Mouse (Mus musculus) lung, embryonic 16.5 days (tissue): ENCODE measurements around the gene Rab43. TPM values are rescaled to one million over a fixed set of nuclear protein-coding genes. Genes with fewer than 3 reads are reported as not detected.
"Not testable (repeated sequence)": the region's sequence is repeated elsewhere in the genome, so short reads cannot be mapped to it uniquely, and the experiment has no call there.

ENCODE experiments used
- ATAC-seq: fragments of 200-750 bp; cut with Nextera tagmentation; 2 replicates; pipeline ENCODE4 v1.8.0; 2017; ENCODE audit warnings: low read depth, mild to moderate bottlenecking, moderate library complexity
- H3K27ac ChIP-seq: fragments of 300-500 bp; sonication (generic); 2 replicates; pipeline ENCODE4 v1.5.1; 2014; ENCODE audit warnings: mild to moderate bottlenecking, control low read depth, low read length
- H3K27me3 ChIP-seq: fragments of 300-500 bp; sonication (generic); 2 replicates; pipeline ENCODE4 v1.6.1; 2014; ENCODE audit warnings: low read depth, low read length, mixed read lengths; ENCODE audit not compliant: control insufficient read depth, insufficient read depth
- H3K36me3 ChIP-seq: fragments of 300-500 bp; sonication (generic); 2 replicates; pipeline ENCODE4 v1.6.1; 2014; ENCODE audit warnings: low read length; ENCODE audit not compliant: control insufficient read depth, insufficient read depth
- H3K4me1 ChIP-seq: fragments of 300-500 bp; sonication (generic); replicated peaks from 2 replicates; pipeline ENCODE4 v1.6.1; 2014; ENCODE audit warnings: low read length, mixed read lengths; ENCODE audit not compliant: control insufficient read depth, insufficient read depth
- H3K4me2 ChIP-seq: fragments of 300-500 bp; sonication (generic); 2 replicates; pipeline ENCODE4 v1.6.1; 2014; ENCODE audit warnings: low read depth, low read length, control low read depth
- H3K4me3 ChIP-seq: fragments of 300-500 bp; sonication (generic); 2 replicates; pipeline ENCODE4 v1.5.1; 2014; ENCODE audit warnings: mild to moderate bottlenecking, low read length, control low read depth
- H3K9ac ChIP-seq: fragments of 300-500 bp; sonication (generic); 2 replicates; pipeline ENCODE4 v1.6.1; 2014; ENCODE audit warnings: low read length, control low read depth
- H3K9me3 ChIP-seq: fragments of 300-500 bp; sonication (generic); 2 replicates; pipeline ENCODE4 v1.6.1; 2016; ENCODE audit warnings: low read length; ENCODE audit not compliant: control insufficient read depth
- WGBS: fragments of 180-500 bp; shearing (Covaris S2); extraction: QIAGEN DNeasy Blood & Tissue Kit; methylation state at CpG from one replicate; pipeline ENCODE4 v1.1.7; 2014; 5-methylcytosine and 5-hydroxymethylcytosine counted together
- polyA plus RNA-seq: library from polyadenylated mRNA; unstranded; fragments of >200 nt; fragmentation: Nextera tagmentation; extraction: Ambion mirVana; gene quantifications from 2 replicates; pipeline ENCODE4 v1.2.1, GENCODE M21; 2015

The Rab43 gene
- polyA plus RNA-seq, 1 experiment from 2014 or later: 13.1 TPM

GRCm38 (mm10) chr6:87764296-87764695, 47.7 kb downstream of the Rab43 start:
- not testable (repeated sequence) for H3K27me3 ChIP-seq, H3K9me3 ChIP-seq, H3K4me1 ChIP-seq, ATAC-seq, H3K27ac ChIP-seq, H3K36me3 ChIP-seq, H3K9ac ChIP-seq, H3K4me3 ChIP-seq, H3K4me2 ChIP-seq
- WGBS: 86% methylated on average over 2 of the region's 2 CpGs

DNA sequence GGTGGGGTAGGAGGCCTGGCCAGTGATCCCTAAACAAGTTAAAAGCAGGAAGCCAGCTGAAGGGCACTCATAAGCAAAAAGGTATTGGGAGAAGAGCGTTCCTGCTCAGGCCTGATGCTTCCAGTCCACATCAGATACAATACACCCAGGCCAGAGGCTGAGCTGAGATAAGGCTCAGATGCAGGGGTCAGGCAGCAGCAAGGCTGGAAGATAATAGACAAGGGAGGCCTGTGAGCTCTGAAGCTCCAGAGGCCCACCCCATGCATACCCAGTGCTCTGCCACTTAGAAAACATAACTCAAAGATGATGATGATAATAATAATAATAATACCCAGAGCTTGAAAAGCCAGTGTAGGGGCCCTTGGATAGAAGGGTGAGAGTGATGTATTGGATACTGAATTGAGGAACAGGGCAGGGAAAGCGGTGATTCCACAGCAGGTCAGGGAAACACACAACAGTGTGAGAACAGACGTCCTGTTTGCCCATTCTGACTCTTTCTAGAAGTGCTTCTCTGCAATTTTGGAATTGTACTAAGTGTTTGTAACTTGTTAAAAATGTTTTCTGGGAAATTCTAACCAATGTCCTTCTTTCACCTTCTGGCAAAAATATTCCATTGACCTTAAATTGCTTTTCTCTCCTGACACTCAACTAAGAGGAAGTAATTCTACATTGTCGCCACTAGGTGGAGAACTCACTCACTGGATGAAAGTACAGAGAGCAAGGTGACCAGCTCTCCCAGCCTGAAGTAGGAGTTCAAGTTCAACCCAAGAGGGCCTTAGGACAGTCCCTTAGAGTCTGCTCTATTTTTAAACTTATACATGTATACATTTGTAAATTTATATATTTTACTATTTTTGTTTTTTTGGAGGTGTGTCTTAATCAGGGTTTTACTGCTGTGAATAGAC, 48.3 kb downstream of the Rab43 start:
- Histone ChIP-seq H3K27me3 (no peaks in the 10 kb centered on the region), H3K4me2 (no peak overlapping the region), H3K36me3 (no peaks in the 10 kb centered on the region), H3K9ac (no peak overlapping the region), H3K9me3 (no peaks in the 10 kb centered on the region), H3K27ac (no peak overlapping the region), H3K4me3 (no peak overlapping the region), H3K4me1 (no peaks in the 10 kb centered on the region)
- WGBS: 65% methylated on average over 4 of the region's 4 CpGs
- no peak for ATAC-seq

DNA sequence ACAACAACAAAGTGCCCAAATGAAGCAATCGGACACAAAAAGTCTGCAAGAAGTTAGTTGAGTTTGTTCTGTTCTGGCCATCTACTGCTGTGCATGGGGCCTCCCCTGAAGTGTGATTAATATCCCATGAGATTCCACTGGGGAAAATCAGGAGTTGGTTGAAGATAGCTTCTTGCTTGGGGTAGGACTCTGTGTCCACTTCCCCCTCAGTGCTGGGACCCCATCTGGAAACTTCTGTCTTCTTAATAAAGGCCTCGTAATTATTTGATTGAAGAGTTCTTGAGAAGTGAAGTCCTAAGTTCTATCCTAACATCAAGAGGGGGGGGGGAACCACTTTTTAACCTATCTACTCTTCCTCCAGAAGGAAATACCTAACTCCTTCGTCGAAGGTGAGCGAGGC, 49.8 kb downstream of the Rab43 start:
- Histone ChIP-seq H3K9ac (no peak overlapping the region), H3K4me3 (no peak overlapping the region), H3K27me3 (no peaks in the 10 kb centered on the region), H3K27ac (no peak overlapping the region), H3K4me1 (no peaks in the 10 kb centered on the region), H3K9me3 (no peaks in the 10 kb centered on the region), H3K36me3 (no peaks in the 10 kb centered on the region), H3K4me2 (no peak overlapping the region)
- WGBS: 71% methylated on average over 5 of the region's 5 CpGs
- ATAC-seq: no peak

GRCm38 (mm10) chr6:87759850-87760249, 52.1 kb downstream of the Rab43 start:
- no peaks in the 10 kb centered on the region for H3K4me1 ChIP-seq
- no peak overlapping the region for H3K4me2 ChIP-seq
- no peaks in the 10 kb centered on the region for H3K9me3 ChIP-seq
- H3K27me3 ChIP-seq: no peaks in the 10 kb centered on the region
- H3K27ac ChIP-seq: no peak overlapping the region
- no peak overlapping the region for H3K9ac ChIP-seq
- H3K4me3 ChIP-seq: no peak overlapping the region
- no peak for ATAC-seq
- H3K36me3 ChIP-seq: no peaks in the 10 kb centered on the region
- WGBS: 29% methylated on average over 3 of the region's 3 CpGs

DNA sequence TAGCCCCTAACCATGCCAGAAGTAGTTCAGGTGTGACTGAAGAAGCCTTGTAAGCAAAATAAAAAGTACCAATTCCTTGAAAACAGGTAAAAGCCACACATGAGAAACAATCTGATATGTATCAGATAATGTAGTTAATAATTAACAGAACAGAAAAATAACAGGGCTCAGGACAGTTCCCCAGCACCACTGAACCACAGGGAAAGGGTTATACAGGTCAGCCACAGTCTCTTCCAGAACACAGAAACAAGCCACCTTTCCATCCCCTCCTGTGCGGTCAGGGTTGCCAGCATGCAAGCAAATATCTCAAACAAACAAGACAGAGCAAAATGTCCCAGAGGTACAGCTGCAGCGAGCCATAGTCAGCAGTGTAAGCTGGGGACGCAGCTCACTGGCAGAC, 52.6 kb downstream of the Rab43 start:
- Histone ChIP-seq H3K9me3 (no peaks in the 10 kb centered on the region), H3K4me1 (no peaks in the 10 kb centered on the region), H3K36me3 (no peaks in the 10 kb centered on the region), H3K4me3 (no peak overlapping the region), H3K27me3 (no peaks in the 10 kb centered on the region), H3K4me2 (no peak overlapping the region), H3K27ac (no peak overlapping the region), H3K9ac (no peak overlapping the region)
- ATAC-seq: no peak
- 42% methylated on average over 3 of the region's 3 CpGs for WGBS

GRCm38 (mm10) chr6:87756896-87757295, 55.1 kb downstream of the Rab43 start:
- no peak overlapping the region for H3K4me3 ChIP-seq
- H3K27ac ChIP-seq: no peak overlapping the region
- no peaks in the 10 kb centered on the region for H3K36me3 ChIP-seq
- no peaks in the 10 kb centered on the region for H3K9me3 ChIP-seq
- H3K4me1 ChIP-seq: no peaks in the 10 kb centered on the region
- no peak overlapping the region for H3K4me2 ChIP-seq
- H3K9ac ChIP-seq: no peak overlapping the region
- ATAC-seq: no peak
- no peaks in the 10 kb centered on the region for H3K27me3 ChIP-seq
- WGBS: 86% methylated on average over 8 of the region's 8 CpGs

- WGBS: 65% methylated on average over 4 of the region's 4 CpGs
- no peaks in the 10 kb centered on the region for H3K36me3 ChIP-seq
- ATAC-seq: no peak
- no peaks in the 10 kb centered on the region for H3K9me3 ChIP-seq
- no peaks in the 10 kb centered on the region for H3K4me1 ChIP-seq
- H3K4me3 ChIP-seq: no peak overlapping the region
- no peaks in the 10 kb centered on the region for H3K27me3 ChIP-seq
- H3K9ac ChIP-seq: no peak overlapping the region
- H3K4me2 ChIP-seq: no peak overlapping the region
- no peak overlapping the region for H3K27ac ChIP-seq
These were observed 56.8 kb downstream of the Rab43 start for GRCm38 (mm10) chr6:87755196-87755595.

DNA sequence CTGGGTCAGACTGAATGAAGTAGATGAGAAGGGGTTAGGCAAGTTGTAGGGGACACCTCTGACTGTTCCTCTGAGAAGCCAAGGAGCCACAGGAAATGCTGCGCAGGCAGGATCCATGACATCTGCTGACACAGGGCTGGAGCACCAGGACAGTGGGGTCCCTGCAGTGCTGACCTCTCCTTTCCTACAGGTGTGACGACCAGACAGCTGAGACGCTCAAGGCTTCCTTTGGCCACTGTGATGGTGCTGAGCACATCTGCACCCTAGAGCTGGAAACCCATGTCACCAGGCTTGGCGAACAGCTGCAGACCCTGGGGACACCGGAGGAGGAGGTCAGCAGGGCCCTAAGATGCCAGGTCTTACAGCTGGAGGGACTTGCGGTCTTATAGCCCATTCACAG, 60.4 kb downstream of the Rab43 start:
- Histone ChIP-seq H3K9me3 (no peaks in the 10 kb centered on the region), H3K4me2 (no peak overlapping the region), H3K27me3 (no peaks in the 10 kb centered on the region), H3K36me3 (no peaks in the 10 kb centered on the region), H3K9ac (no peak overlapping the region), H3K27ac (no peak overlapping the region), H3K4me1 (peaks cover 5% of the 10 kb centered on the region; the same call in 1 of the 2 replicates), H3K4me3 (no peak overlapping the region)
- no peak for ATAC-seq
- 81% methylated on average over 6 of the region's 6 CpGs for WGBS

GRCm38 (mm10) chr6:87750184-87750910, 61.6 kb downstream of the Rab43 start:
- WGBS: 72% methylated on average over 8 of the region's 8 CpGs
- peaks cover 12% of the 10 kb centered on the region for H3K4me1 ChIP-seq
- H3K27ac ChIP-seq: no peak overlapping the region
- no peaks in the 10 kb centered on the region for H3K9me3 ChIP-seq
- no peak overlapping the region for H3K4me2 ChIP-seq
- no peaks in the 10 kb centered on the region for H3K36me3 ChIP-seq
- ATAC-seq: no peak
- H3K9ac ChIP-seq: no peak overlapping the region
- H3K27me3 ChIP-seq: no peaks in the 10 kb centered on the region
- no peak overlapping the region for H3K4me3 ChIP-seq
